Mouse (Mus musculus) cerebellum, adult 9-10 months (tissue): ENCODE data around the gene Slco2a1.

Experiments
- DNase-seq: peaks from one replicate; pipeline ENCODE4 v3.0.0; 2022

Gene Slco2a1

GRCm38 (mm10) chr9:103090116-103090875 is 101.8 kb downstream of the Slco2a1 start:
- DNase-seq, result peak; percentile 91

- DNase-seq, result peak; percentile 56
Measured at GRCm38 (mm10) chr9:103091039-103091883, 102.7 kb downstream of the Slco2a1 start.

GRCm38 (mm10) chr9:103092248-103092647 is 103.7 kb downstream of the Slco2a1 start:
- DNase-seq, result peak; percentile 87

- no peak for DNase-seq
Measured at GRCm38 (mm10) chr9:103093681-103094080, 105.2 kb downstream of the Slco2a1 start.

- peak; percentile 72 for DNase-seq
Measured at GRCm38 (mm10) chr9:103108341-103108798, 119.9 kb downstream of the Slco2a1 start.

- DNase-seq, result no peak
Measured at GRCm38 (mm10) chr9:103108943-103109670, 120.6 kb downstream of the Slco2a1 start.

- DNase-seq, result no peak
Measured at GRCm38 (mm10) chr9:103109911-103110310, 121.4 kb downstream of the Slco2a1 start.

GRCm38 (mm10) chr9:103110727-103111501 is 122.4 kb downstream of the Slco2a1 start:
- DNase-seq, result no peak

- peak; percentile 83 for DNase-seq
Measured at GRCm38 (mm10) chr9:103111621-103112470, 123.3 kb downstream of the Slco2a1 start, which contains the start of gene Rab6b. Rab6b (plus strand) TSS chr9:103111787.

GRCm38 (mm10) chr9:103112471-103113271 is 124.2 kb downstream of the Slco2a1 start:
- peak; percentile 79 for DNase-seq

GRCm38 (mm10) chr9:103113351-103113750 is 124.8 kb downstream of the Slco2a1 start:
- DNase-seq, result peak; percentile 63

GRCm38 (mm10) chr9:103114326-103114725 is 125.8 kb downstream of the Slco2a1 start:
- DNase-seq, result peak; percentile 41

- peak; percentile 40 for DNase-seq
Measured at GRCm38 (mm10) chr9:103114901-103115300, 126.4 kb downstream of the Slco2a1 start.

- DNase-seq, result peak; percentile 26
Measured at GRCm38 (mm10) chr9:103116941-103117340, 128.4 kb downstream of the Slco2a1 start.

GRCm38 (mm10) chr9:103117495-103117894 is 129.0 kb downstream of the Slco2a1 start:
- peak; percentile 26 for DNase-seq

GRCm38 (mm10) chr9:103117951-103118350 is 129.4 kb downstream of the Slco2a1 start:
- peak; percentile 14 for DNase-seq

- DNase-seq, result peak; percentile 55
Measured at GRCm38 (mm10) chr9:103118651-103119275, 130.3 kb downstream of the Slco2a1 start.

- DNase-seq, result no peak
Measured at GRCm38 (mm10) chr9:103119781-103120180, 131.3 kb downstream of the Slco2a1 start.

- no peak for DNase-seq
Measured at GRCm38 (mm10) chr9:103120231-103120630, 131.7 kb downstream of the Slco2a1 start.

- no peak for DNase-seq
Measured at GRCm38 (mm10) chr9:103121546-103121945, 133.0 kb downstream of the Slco2a1 start.
